Mouse (Mus musculus) mature B cell (primary cell): ENCODE measurements around the gene Fcnb.

Experiments used
- in situ Hi-C: fragments of 300-500 bp; cut with MboI; formaldehyde crosslinking; loops from 2 replicates; pipeline ENCODE4 v1.14.3; 2019

Gene Fcnb

DNA sequence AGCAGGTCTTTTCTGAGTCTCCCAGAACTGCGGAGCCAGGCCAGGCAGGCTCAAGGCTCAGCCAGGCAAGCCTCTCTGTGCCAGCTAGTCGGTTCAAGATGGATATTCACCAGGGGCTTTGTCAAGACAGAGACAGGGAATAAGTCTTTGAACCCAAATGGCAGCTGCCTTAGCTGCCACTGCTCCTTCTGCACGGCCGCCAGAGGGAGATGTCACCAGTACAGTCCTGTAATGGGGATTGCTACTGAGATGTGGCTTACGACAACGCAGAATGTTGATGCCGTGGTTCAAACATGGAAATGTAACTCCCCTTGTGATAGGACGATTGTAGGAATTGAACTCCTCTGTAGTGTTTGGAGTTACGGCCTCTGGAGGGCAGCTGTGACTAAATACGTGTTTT lies 1.4 kb upstream of the Fcnb start:
- in situ Hi-C loops: no loop called here

- in situ Hi-C loops: no loop called here
Measured at GRCm38 (mm10) chr2:28075616-28076187, 9.0 kb downstream of the Fcnb start.

- in situ Hi-C loops: no loop called here
Measured at GRCm38 (mm10) chr2:28068537-28068878, 16.2 kb downstream of the Fcnb start.

- in situ Hi-C loops: no loop called here
Measured at GRCm38 (mm10) chr2:28067821-28068536, 16.7 kb downstream of the Fcnb start.

DNA sequence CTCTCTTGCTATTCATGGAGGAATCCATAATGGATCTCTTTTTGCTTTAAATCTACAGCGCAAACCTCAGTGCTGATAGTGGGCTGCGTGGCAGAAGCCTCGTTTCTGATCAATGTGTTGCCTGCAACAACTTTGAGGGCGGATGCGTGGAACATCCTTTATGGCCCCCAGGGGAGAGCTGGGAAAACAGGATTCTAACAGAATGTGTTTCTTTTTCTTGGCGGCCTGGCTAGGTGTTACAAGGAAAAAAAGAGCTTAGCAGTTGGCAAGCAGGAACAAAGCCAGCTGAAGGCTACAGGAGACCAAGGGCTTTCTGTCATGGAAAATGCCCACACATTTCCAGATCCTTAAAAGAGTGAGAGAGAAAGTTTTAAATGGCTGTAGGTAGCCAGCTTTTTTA lies 17.5 kb downstream of the Fcnb start:
- in situ Hi-C loops: no loop called here

DNA sequence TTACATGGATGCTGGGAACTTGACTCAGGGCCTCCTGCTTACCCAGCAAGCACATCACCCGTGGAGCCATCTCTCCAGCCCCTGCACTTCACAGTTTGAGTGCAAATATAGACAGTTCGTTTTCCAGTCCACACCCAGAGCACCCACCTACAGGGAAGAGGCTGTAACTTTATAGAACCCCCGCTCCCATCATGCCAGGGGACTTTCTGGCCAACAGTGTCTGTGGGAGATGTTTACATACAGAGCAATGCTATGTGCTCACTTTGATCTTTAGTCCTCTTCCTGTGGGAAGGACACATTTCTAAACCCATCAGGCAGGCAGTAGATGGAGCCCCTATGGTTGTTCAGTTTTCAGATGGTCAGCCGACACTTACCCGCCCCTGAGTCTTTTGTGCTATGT lies 18.0 kb downstream of the Fcnb start:
- in situ Hi-C loops: no loop called here

DNA sequence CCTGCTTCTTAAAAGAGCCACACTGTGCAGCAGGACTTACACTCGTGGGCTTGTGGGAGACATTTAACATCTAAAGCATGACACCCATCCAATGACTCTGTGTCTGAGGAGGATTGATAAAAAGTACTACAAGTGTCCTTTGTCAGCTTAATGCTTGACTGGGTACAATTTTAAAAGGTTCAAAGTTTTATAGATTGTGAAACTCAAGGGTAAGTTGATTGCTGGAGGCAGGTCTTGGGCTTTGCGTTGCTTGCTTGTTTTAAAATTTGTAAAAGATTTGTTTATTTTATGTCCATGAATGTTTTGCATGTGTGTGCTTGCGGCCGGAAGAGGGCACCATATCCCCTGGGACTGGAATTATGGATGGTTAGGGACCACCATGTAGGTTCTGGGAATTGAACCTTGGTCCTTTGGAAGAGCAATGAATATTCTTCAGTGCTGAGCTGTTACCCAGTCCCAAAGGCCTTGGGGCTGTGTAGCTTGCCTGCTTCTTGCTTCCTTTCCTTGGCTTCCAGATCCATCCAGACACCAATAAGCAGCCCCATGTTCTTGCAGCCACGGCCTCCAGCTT lies 19.5 kb downstream of the Fcnb start:
- in situ Hi-C loops: no loop called here

DNA sequence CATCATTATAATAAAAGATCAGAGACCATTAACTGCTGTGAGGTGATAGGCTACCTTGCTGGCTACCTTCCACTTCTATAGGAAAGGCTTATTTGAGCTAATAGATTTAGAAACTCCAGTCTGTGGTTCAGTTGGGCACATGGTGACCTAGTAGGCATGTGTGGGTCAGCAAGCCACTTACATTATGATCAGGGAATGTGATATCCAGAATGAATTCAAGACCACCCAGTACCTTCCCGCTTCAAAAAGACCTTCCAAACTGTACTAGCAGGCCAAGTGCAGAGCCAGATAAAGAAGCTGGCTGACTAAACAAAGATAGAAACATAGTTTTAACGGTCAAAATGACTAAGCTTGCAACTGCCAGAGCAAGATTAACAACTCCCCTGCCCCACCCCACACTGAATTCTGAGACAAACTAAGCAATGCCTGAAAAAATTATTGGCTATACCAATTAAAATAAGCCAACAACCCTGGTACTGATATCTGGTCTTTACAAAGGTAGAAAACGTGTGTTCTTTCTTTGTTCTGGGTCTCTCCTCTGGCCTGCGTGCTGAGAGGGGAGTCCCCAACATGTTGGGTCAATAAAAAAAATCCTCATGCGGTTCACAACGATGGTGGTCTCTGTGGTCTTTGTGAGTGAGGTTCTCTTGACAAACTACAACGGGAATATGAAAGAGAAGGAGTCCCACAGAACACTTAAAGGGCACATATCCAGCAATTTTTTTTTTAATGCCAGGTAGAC lies 20.2 kb downstream of the Fcnb start:
- in situ Hi-C loops: no loop called here

GRCm38 (mm10) chr2:28063711-28064338 lies 20.9 kb downstream of the Fcnb start:
- in situ Hi-C loops: no loop called here

- in situ Hi-C loops: no loop called here
Measured at GRCm38 (mm10) chr2:28059922-28060321, 24.8 kb downstream of the Fcnb start.

GRCm38 (mm10) chr2:28047092-28047491 lies 37.6 kb downstream of the Fcnb start:
- in situ Hi-C loops: no loop called here

DNA sequence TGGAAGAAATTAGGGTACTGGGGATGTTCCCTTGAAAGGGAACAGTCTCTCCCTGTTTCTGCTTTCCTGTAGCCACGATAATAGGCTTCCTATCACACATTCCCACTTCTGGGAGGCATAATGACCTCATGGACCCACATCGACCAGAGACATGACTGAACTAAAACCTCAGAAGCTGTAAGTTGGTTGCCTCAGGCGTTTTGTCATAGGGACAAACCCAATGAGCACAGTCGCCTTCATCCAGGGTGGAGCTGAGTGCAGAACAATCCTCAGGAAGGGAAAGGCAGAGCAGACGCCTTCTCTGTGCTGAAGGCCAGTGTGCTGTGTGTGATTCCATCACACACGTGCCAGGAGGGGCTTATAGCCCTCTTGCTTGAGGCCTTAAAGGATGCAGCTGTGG lies 38.4 kb downstream of the Fcnb start:
- in situ Hi-C loops: no loop called here

GRCm38 (mm10) chr2:28044920-28045598 lies 39.6 kb downstream of the Fcnb start:
- in situ Hi-C loops: no loop called here

GRCm38 (mm10) chr2:28040466-28040865 lies 44.2 kb downstream of the Fcnb start:
- in situ Hi-C loops: no loop called here

- in situ Hi-C loops: no loop called here
Measured at GRCm38 (mm10) chr2:28039647-28040325, 44.9 kb downstream of the Fcnb start.

- in situ Hi-C loops: no loop called here
Measured at GRCm38 (mm10) chr2:28038391-28039096, 46.1 kb downstream of the Fcnb start.

GRCm38 (mm10) chr2:28037505-28038390 lies 46.9 kb downstream of the Fcnb start:
- in situ Hi-C loops: no loop called here

DNA sequence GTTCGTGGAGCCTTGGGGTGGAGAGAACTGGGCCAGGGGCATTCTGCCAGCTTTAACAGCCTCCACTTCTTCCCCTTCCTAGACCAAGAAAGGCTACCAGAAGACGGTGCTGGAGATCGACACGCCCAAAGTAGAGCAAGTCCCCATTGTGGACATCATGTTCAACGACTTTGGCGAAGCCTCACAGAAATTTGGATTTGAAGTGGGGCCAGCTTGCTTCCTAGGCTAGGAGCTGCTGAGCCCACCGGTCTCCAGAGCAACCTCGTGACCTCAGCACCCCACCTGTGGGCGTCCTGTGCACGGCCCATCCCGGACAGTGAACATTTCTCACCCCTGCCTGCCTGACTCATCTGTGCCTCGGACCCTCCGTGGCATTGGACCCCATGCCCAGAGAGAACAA lies 47.9 kb downstream of the Fcnb start:
- in situ Hi-C loops: no loop called here

GRCm38 (mm10) chr2:28034011-28034710 lies 50.5 kb downstream of the Fcnb start:
- in situ Hi-C loops: no loop called here
